ENCODE assay signal across 8 mouse cellular contexts in genomic region chr4:118179467-118180300, GRCm38 (mm10). TPM values are rescaled to one million over a fixed set of nuclear protein-coding genes. Genes with fewer than 3 reads are reported as not detected.
DNase-seq lines count a peak whose midpoint lies in the region; ATAC-seq and TF ChIP-seq lines count a peak whose summit lies in the region.

Gene Kdm4a (minus strand): TSS chr4:118180043.

- no peaks in the 10 kb centered on the region for H3K9me3 ChIP-seq in embryonic facial prominence, embryonic 15.5 days (replicated peaks)
- no peaks in the 10 kb centered on the region for H3K9me3 ChIP-seq in limb, embryonic 14.5 days (ENCODE audit: control insufficient read depth, low read length)
- H3K9me3 ChIP-seq in midbrain, postnatal 0 days (ENCODE audit: low read length): no peaks in the 10 kb centered on the region

- H3K9ac ChIP-seq in embryonic facial prominence, embryonic 15.5 days: peak within 1 kb of the TSS; percentile 70
- H3K9ac ChIP-seq in limb, embryonic 14.5 days (ENCODE audit: low read depth, low read length, severe bottlenecking): peak within 1 kb of the TSS; percentile 84
- H3K9ac ChIP-seq in midbrain, postnatal 0 days (replicated peaks; ENCODE audit: low read length, poor library complexity, severe bottlenecking): peak within 1 kb of the TSS; percentile 83

- TF ChIP-seq POLR2A in bone marrow, adult 2 months (IDR thresholded peaks at IDR 0.05; ENCODE audit: borderline replicate concordance, control insufficient read depth, low read depth, low read length): peak; percentile 66; the same call in 1 of the 2 replicates
- peak; percentile 77; the same call in 1 of the 2 replicates for TF ChIP-seq POLR2A in limb, embryonic 14.5 days (IDR thresholded peaks at IDR 0.05; ENCODE audit: borderline replicate concordance, extremely low read depth, insufficient read depth, insufficient read length)

- peaks cover 1% of the 10 kb centered on the region; the same call in 1 of the 2 replicates for H3K4me1 ChIP-seq in bone marrow, adult 2 months (ENCODE audit: control insufficient read depth, insufficient read depth, low read length)
- H3K4me1 ChIP-seq in embryonic facial prominence, embryonic 15.5 days: peaks cover 12% of the 10 kb centered on the region
- peaks cover 10% of the 10 kb centered on the region for H3K4me1 ChIP-seq in limb, embryonic 14.5 days (ENCODE audit: control insufficient read depth, insufficient read depth, low read length)
- peaks cover 4% of the 10 kb centered on the region; the same call in 1 of the 2 replicates for H3K4me1 ChIP-seq in midbrain, postnatal 0 days (ENCODE audit: insufficient read depth, low read length)

- H3K27ac ChIP-seq in bone marrow, adult 2 months (ENCODE audit: control insufficient read depth, insufficient read depth, low read depth, low read length, poor library complexity): peak within 1 kb of the TSS; percentile 94
- H3K27ac ChIP-seq in embryonic facial prominence, embryonic 15.5 days (replicated peaks): peak within 1 kb of the TSS; percentile 95
- H3K27ac ChIP-seq in limb, embryonic 14.5 days (replicated peaks; ENCODE audit: low read depth, low read length): peak within 1 kb of the TSS; percentile 93
- H3K27ac ChIP-seq in midbrain, postnatal 0 days (ENCODE audit: low read depth, low read length): peak within 1 kb of the TSS; percentile 89

- H3K4me3 ChIP-seq in bone marrow, adult 2 months (replicated peaks; ENCODE audit: control insufficient read depth, low read depth, low read length): peak within 1 kb of the TSS; percentile 93
- H3K4me3 ChIP-seq in embryonic facial prominence, embryonic 15.5 days (replicated peaks): peak within 1 kb of the TSS; percentile 73
- peak within 1 kb of the TSS; percentile 73 for H3K4me3 ChIP-seq in limb, embryonic 14.5 days (replicated peaks; ENCODE audit: low read length)
- peak within 1 kb of the TSS; percentile 77 for H3K4me3 ChIP-seq in midbrain, postnatal 0 days (ENCODE audit: low read depth, low read length)

- 1% methylated on average over 38 of the region's 38 CpGs for WGBS in bone marrow, adult 2 months
- WGBS in embryonic facial prominence, embryonic 15.5 days: under 1% methylated on average over 38 of the region's 38 CpGs
- WGBS in limb, embryonic 14.5 days: under 1% methylated on average over 38 of the region's 38 CpGs
- under 1% methylated on average over 38 of the region's 38 CpGs for WGBS in midbrain, postnatal 0 days

- no peak for TF ChIP-seq CTCF in bone marrow, adult 2 months (IDR thresholded peaks at IDR 0.05; ENCODE audit: control insufficient read depth, insufficient read depth, low read length)
- TF ChIP-seq CTCF in midbrain, postnatal 0 days (IDR thresholded peaks at IDR 0.05): no peak

- ATAC-seq in embryonic facial prominence, embryonic 15.5 days (ENCODE audit: insufficient number of reproducible peaks, low FRiP score, low TSS enrichment, low read depth): peak; percentile 100
- ATAC-seq in limb, embryonic 14.5 days (ENCODE audit: low FRiP score, low read depth): peak; percentile 100
- ATAC-seq in midbrain, postnatal 0 days (ENCODE audit: low FRiP score): peak; percentile 100

- peak within 1 kb of the TSS; percentile 75 for H3K4me2 ChIP-seq in embryonic facial prominence, embryonic 15.5 days (replicated peaks)
- peak within 1 kb of the TSS; percentile 67 for H3K4me2 ChIP-seq in limb, embryonic 14.5 days (replicated peaks; ENCODE audit: low read depth, low read length, severe bottlenecking)
- H3K4me2 ChIP-seq in midbrain, postnatal 0 days (ENCODE audit: low read depth, low read length, poor library complexity, severe bottlenecking): peak within 1 kb of the TSS; percentile 78

- DNase-seq in 416B (ENCODE audit: low read depth): peak; percentile 99
- peak; percentile 99 for DNase-seq in heart, adult 8-10 months (ENCODE audit: low spot score)
- peak; percentile 98 for DNase-seq in kidney, adult 9 months
- peak; percentile 99 for DNase-seq in limb, embryonic 14.5 days (ENCODE audit: low spot score)
- DNase-seq in midbrain, postnatal 0 days (ENCODE audit: low spot score): peak; percentile 100
- peak; percentile 81 for DNase-seq in spleen, postnatal 14 days (ENCODE audit: low spot score in 2 of 2)

- no peaks in the 10 kb centered on the region for H3K27me3 ChIP-seq in embryonic facial prominence, embryonic 15.5 days
- H3K27me3 ChIP-seq in limb, embryonic 14.5 days (ENCODE audit: control insufficient read depth, insufficient read depth, low read length): no peaks in the 10 kb centered on the region
- H3K27me3 ChIP-seq in midbrain, postnatal 0 days (ENCODE audit: insufficient read depth, low read length): no peaks in the 10 kb centered on the region

- H3K36me3 ChIP-seq in embryonic facial prominence, embryonic 15.5 days: peaks cover 28% of the 10 kb centered on the region
- peaks cover 28% of the 10 kb centered on the region for H3K36me3 ChIP-seq in limb, embryonic 14.5 days (ENCODE audit: control insufficient read depth, insufficient read depth, low read length)
- H3K36me3 ChIP-seq in midbrain, postnatal 0 days (ENCODE audit: insufficient read depth, low read length): peaks cover 18% of the 10 kb centered on the region

RNA-seq across cellular contexts. Expression of gene Kdm4a, which starts in this region (rescaled TPM):
- 25.6 and 36.5 TPM in 2 replicates for polyA plus RNA-seq in bone marrow, adult 2 months (2011; ENCODE audit: insufficient read depth, insufficient read length, low replicate concordance, missing spikeins)
- polyA plus RNA-seq in embryonic facial prominence, embryonic 15.5 days (2015; fragmentation: Nextera tagmentation; extraction: Ambion mirVana): 35.3 and 36.3 TPM in 2 replicates
- 10 to 100 TPM; 23.7 to 24.5 (median 24.1) TPM for total RNA-seq in heart, adult 8-10 months (2022)
- 85.1 and 89.2 TPM in 2 replicates for polyA plus RNA-seq in limb, embryonic 14.5 days (2012; rRNA removed)
- polyA plus RNA-seq in limb, embryonic 14.5 days (2014; fragmentation: Nextera tagmentation; extraction: Ambion mirVana): 42.1 and 48.8 TPM in 2 replicates
- total RNA-seq in midbrain, postnatal 0 days (2014; rRNA removed): 88.8 and 90.9 TPM in 2 replicates
- 32.0 and 34.8 TPM in 2 replicates for polyA plus RNA-seq in midbrain, postnatal 0 days (2015; fragmentation: Nextera tagmentation; extraction: Ambion mirVana)

Comparison
In these comparisons a context has a peak if more than half of its experiments do, and no peak if none do; other contexts are left out.
1. Peak in every context shown above with its lines: DNase-seq, ATAC-seq, H3K4me3 ChIP-seq and H3K27ac ChIP-seq.